Mouse (Mus musculus) MEL (cell line): ENCODE measurements around the gene Rp9. TPM values are rescaled to one million over a fixed set of nuclear protein-coding genes. Genes with fewer than 3 reads are reported as not detected.
A peak's percentile ranks its signal among the peaks of the same experiment; 100 is the strongest.

Experiments
- DNase-seq: peaks from one replicate; pipeline ENCODE4 v3.0.0; 2011; ENCODE audit warnings: low read depth, low spot score
- H3K27ac ChIP-seq: 2 replicates; pipeline ENCODE4 v1.5.1; 2012; ENCODE audit warnings: low read depth, mild to moderate bottlenecking, control low read depth, low read length, moderate library complexity; ENCODE audit not compliant: control insufficient read depth
- H3K27me3 ChIP-seq, 2 experiments: fragments of 150-350 bp in 1 of 2; sonication (generic) in 1 of 2; 2 replicates each; pipeline ENCODE4 v1.6.1; 2012; ENCODE audit warnings: low read length in 2 of 2, mild to moderate bottlenecking in 2 of 2, improper control_type of control experiment in 1 of 2, moderate library complexity in 1 of 2; ENCODE audit not compliant: insufficient read depth in 2 of 2, control insufficient read depth in 1 of 2
- H3K36me3 ChIP-seq, 2 experiments: 2 replicates each; pipeline ENCODE4 v1.6.1; 2012 to 2014; ENCODE audit warnings: low read length in 2 of 2, improper control_type of control experiment in 1 of 2, inconsistent platforms in 1 of 2, mild to moderate bottlenecking in 1 of 2; ENCODE audit not compliant: insufficient read depth in 2 of 2, control insufficient read depth in 1 of 2
- H3K4me1 ChIP-seq, 2 experiments: fragments of 150-350 bp in 1 of 2; sonication (generic) in 1 of 2; 2 replicates each; pipeline ENCODE4 v1.6.1; 2012; ENCODE audit warnings: low read length in 2 of 2, improper control_type of control experiment in 1 of 2, mild to moderate bottlenecking in 1 of 2; ENCODE audit not compliant: insufficient read depth in 2 of 2, control insufficient read depth in 1 of 2
- H3K4me3 ChIP-seq, 2 experiments: fragments of 150-350 bp in 1 of 2; sonication (generic) in 1 of 2; 2 replicates each; pipeline ENCODE4 v1.5.1; 2012; ENCODE audit warnings: low read depth in 2 of 2, low read length in 2 of 2, mild to moderate bottlenecking in 2 of 2, moderate library complexity in 2 of 2, control low read depth in 1 of 2, improper control_type of control experiment in 1 of 2; ENCODE audit not compliant: control insufficient read depth in 1 of 2, insufficient read depth in 1 of 2
- H3K79me2 ChIP-seq: 2 replicates; pipeline ENCODE4 v1.6.1; 2012; ENCODE audit warnings: mild to moderate bottlenecking, low read length, moderate library complexity; ENCODE audit not compliant: control insufficient read depth, poor library complexity, insufficient read depth
- H3K9ac ChIP-seq: 2 replicates; pipeline ENCODE4 v1.6.1; 2012; ENCODE audit warnings: low read depth, mild to moderate bottlenecking, control low read depth, low read length, moderate library complexity; ENCODE audit not compliant: control insufficient read depth, poor library complexity, severe bottlenecking
- H3K9me3 ChIP-seq: fragments of 150-350 bp; sonication (generic); replicated peaks from 2 replicates; pipeline ENCODE4 v1.6.1; 2012; ENCODE audit warnings: mild to moderate bottlenecking, low read length, improper control_type of control experiment, moderate library complexity; ENCODE audit not compliant: insufficient read depth
- BHLHE40 ChIP-seq: IDR thresholded peaks from 2 replicates; pipeline ENCODE4 v1.6.1; 2012; ENCODE audit warnings: low read depth, mild to moderate bottlenecking, inconsistent platforms, low read length, improper control_type of control experiment, borderline replicate concordance
- CHD1 ChIP-seq: IDR thresholded peaks from 2 replicates; pipeline ENCODE4 v1.6.1; 2012; ENCODE audit warnings: low read depth, mild to moderate bottlenecking, inconsistent platforms, low read length, improper control_type of control experiment
- CHD2 ChIP-seq: IDR thresholded peaks from 2 replicates; pipeline ENCODE4 v1.6.1; 2011; ENCODE audit warnings: low read length, improper control_type of control experiment
- CTCF ChIP-seq, 3 experiments: IDR thresholded peaks in 2 of 3; conservative IDR thresholded peaks in 1 of 3; 2 replicates each; pipeline ENCODE4 v1.5.1; 2011 to 2012; ENCODE audit warnings: low read length in 3 of 3, low read depth in 2 of 3, mild to moderate bottlenecking in 2 of 3, improper control_type of control experiment in 1 of 3, inconsistent platforms in 1 of 3, mixed read lengths in 1 of 3, moderate library complexity in 1 of 3; ENCODE audit not compliant: control insufficient read depth in 1 of 3, insufficient read depth in 1 of 3, poor library complexity in 1 of 3, severe bottlenecking in 1 of 3
- E2F4 ChIP-seq: IDR thresholded peaks from 2 replicates; pipeline ENCODE4 v1.6.1; 2011; ENCODE audit warnings: low read depth, low read length, improper control_type of control experiment, borderline replicate concordance
- ELF1 ChIP-seq: IDR thresholded peaks from 2 replicates; pipeline ENCODE4 v1.6.1; 2014; ENCODE audit warnings: low read depth, mild to moderate bottlenecking, inconsistent platforms, low read length, improper control_type of control experiment, moderate library complexity
- EP300 ChIP-seq, 2 experiments: IDR thresholded peaks; 2 replicates each; pipeline ENCODE4 v1.6.1; 2011; ENCODE audit warnings: improper control_type of control experiment in 2 of 2, low read length in 2 of 2, low read depth in 1 of 2, mild to moderate bottlenecking in 1 of 2
- ETS1 ChIP-seq: IDR thresholded peaks from 2 replicates; pipeline ENCODE4 v1.6.1; 2012; ENCODE audit warnings: low read depth, mild to moderate bottlenecking, inconsistent platforms, low read length, improper control_type of control experiment, moderate library complexity
- GABPA ChIP-seq: IDR thresholded peaks from 2 replicates; pipeline ENCODE4 v1.6.1; 2012; ENCODE audit warnings: low read depth, mild to moderate bottlenecking, inconsistent platforms, low read length, improper control_type of control experiment, moderate library complexity
- GATA1 ChIP-seq: IDR thresholded peaks from 2 replicates; pipeline ENCODE4 v1.6.1; 2011; ENCODE audit warnings: low read depth, low read length, improper control_type of control experiment
- HCFC1 ChIP-seq: IDR thresholded peaks from 2 replicates; pipeline ENCODE4 v1.6.1; 2012; ENCODE audit warnings: low read depth, mild to moderate bottlenecking, inconsistent platforms, low read length, improper control_type of control experiment, moderate library complexity
- JUND ChIP-seq: IDR thresholded peaks from 2 replicates; pipeline ENCODE4 v1.6.1; 2011; ENCODE audit warnings: low read depth, mild to moderate bottlenecking, improper control_type of control experiment, low read length
- KAT2A ChIP-seq: conservative IDR thresholded peaks from 2 replicates; pipeline ENCODE4 v1.6.1; 2012; ENCODE audit warnings: low read depth, low read length, improper control_type of control experiment, inconsistent platforms
- MAFK ChIP-seq: IDR thresholded peaks from 2 replicates; pipeline ENCODE4 v1.6.1; 2011; ENCODE audit warnings: low read depth, mild to moderate bottlenecking, low read length, improper control_type of control experiment, borderline replicate concordance
- MAX ChIP-seq: IDR thresholded peaks from 2 replicates; pipeline ENCODE4 v1.6.1; 2011; ENCODE audit warnings: low read length, improper control_type of control experiment
- MEF2A ChIP-seq: IDR thresholded peaks from 2 replicates; pipeline ENCODE4 v1.6.1; 2014; ENCODE audit warnings: low read depth, mild to moderate bottlenecking, inconsistent platforms, low read length, improper control_type of control experiment; ENCODE audit not compliant: poor library complexity, insufficient replicate concordance, severe bottlenecking; ENCODE audit errors: extremely low read depth
- MXI1 ChIP-seq: IDR thresholded peaks from 2 replicates; pipeline ENCODE4 v1.6.1; 2011; ENCODE audit warnings: mild to moderate bottlenecking, low read depth, low read length, improper control_type of control experiment
- MYC ChIP-seq: IDR thresholded peaks from 2 replicates; pipeline ENCODE4 v1.6.1; 2011; ENCODE audit warnings: low read depth, mild to moderate bottlenecking, low read length, improper control_type of control experiment, moderate library complexity
- NELFE ChIP-seq: IDR thresholded peaks from 2 replicates; pipeline ENCODE4 v1.6.1; 2011; ENCODE audit warnings: low read depth, low read length, improper control_type of control experiment
- NRF1 ChIP-seq: IDR thresholded peaks from 2 replicates; pipeline ENCODE4 v1.6.1; 2014; ENCODE audit warnings: low read depth, mild to moderate bottlenecking, inconsistent platforms, low read length, improper control_type of control experiment, moderate library complexity; ENCODE audit not compliant: poor library complexity, insufficient read depth, severe bottlenecking
- POLR2A ChIP-seq, 2 experiments: IDR thresholded peaks; 2 replicates each; pipeline ENCODE4 v1.6.1; 2011 to 2012; ENCODE audit warnings: low read length in 2 of 2, mild to moderate bottlenecking in 2 of 2, control low read depth in 1 of 2, improper control_type of control experiment in 1 of 2, low read depth in 1 of 2, moderate library complexity in 1 of 2; ENCODE audit not compliant: control insufficient read depth in 1 of 2, insufficient read depth in 1 of 2, poor library complexity in 1 of 2
- POLR2AphosphoS2 ChIP-seq: IDR thresholded peaks from 2 replicates; pipeline ENCODE4 v1.6.1; 2011; ENCODE audit warnings: low read length, improper control_type of control experiment
- POLR2AphosphoS5 ChIP-seq: IDR thresholded peaks from 2 replicates; pipeline ENCODE4 v1.6.1; 2012; ENCODE audit warnings: low read depth, borderline replicate concordance, mild to moderate bottlenecking, inconsistent platforms, low read length, moderate library complexity, mixed read lengths
- RAD21 ChIP-seq: IDR thresholded peaks from 2 replicates; pipeline ENCODE4 v1.6.1; 2011; ENCODE audit warnings: mild to moderate bottlenecking, low read depth, low read length, improper control_type of control experiment
- RCOR1 ChIP-seq: IDR thresholded peaks from 2 replicates; pipeline ENCODE4 v1.6.1; 2012; ENCODE audit warnings: low read depth, mild to moderate bottlenecking, inconsistent platforms, low read length, improper control_type of control experiment
- SIN3A ChIP-seq: IDR thresholded peaks from 2 replicates; pipeline ENCODE4 v1.6.1; 2012; ENCODE audit warnings: low read length, improper control_type of control experiment, inconsistent platforms
- SMC3 ChIP-seq: IDR thresholded peaks from 2 replicates; pipeline ENCODE4 v1.6.1; 2011; ENCODE audit warnings: low read depth, low read length, improper control_type of control experiment
- TAL1 ChIP-seq: IDR thresholded peaks from 2 replicates; pipeline ENCODE4 v1.6.1; 2012; ENCODE audit warnings: mild to moderate bottlenecking, inconsistent platforms, low read length, moderate library complexity, mixed read lengths
- TBP ChIP-seq: IDR thresholded peaks from 2 replicates; pipeline ENCODE4 v1.8.0; 2011; ENCODE audit warnings: low read depth, low read length, improper control_type of control experiment
- TCF12 ChIP-seq: IDR thresholded peaks from 2 replicates; pipeline ENCODE4 v1.6.1; 2014; ENCODE audit warnings: low read depth, mild to moderate bottlenecking, inconsistent platforms, low read length, improper control_type of control experiment, moderate library complexity
- UBTF ChIP-seq: IDR thresholded peaks from 2 replicates; pipeline ENCODE4 v1.6.1; 2012; ENCODE audit warnings: low read depth, mild to moderate bottlenecking, inconsistent platforms, low read length, improper control_type of control experiment, moderate library complexity, borderline replicate concordance; ENCODE audit not compliant: insufficient read depth
- USF1 ChIP-seq: IDR thresholded peaks from 2 replicates; pipeline ENCODE4 v1.6.1; 2014; ENCODE audit warnings: low read depth, mild to moderate bottlenecking, inconsistent platforms, low read length, improper control_type of control experiment, moderate library complexity
- USF2 ChIP-seq, 2 experiments: IDR thresholded peaks; 2 replicates each; pipeline ENCODE4 v1.6.1; 2011 to 2012; ENCODE audit warnings: improper control_type of control experiment in 2 of 2, low read length in 2 of 2, borderline replicate concordance in 1 of 2, inconsistent platforms in 1 of 2, low read depth in 1 of 2, mild to moderate bottlenecking in 1 of 2; ENCODE audit not compliant: insufficient read depth in 1 of 2
- ZC3H11A ChIP-seq: IDR thresholded peaks from 2 replicates; pipeline ENCODE4 v1.6.1; 2012; ENCODE audit warnings: low read depth, mild to moderate bottlenecking, inconsistent platforms, low read length, improper control_type of control experiment
- ZKSCAN1 ChIP-seq: IDR thresholded peaks from 2 replicates; pipeline ENCODE4 v1.6.1; 2012; ENCODE audit warnings: low read depth, mild to moderate bottlenecking, inconsistent platforms, low read length, improper control_type of control experiment, moderate library complexity
- ZMIZ1 ChIP-seq: IDR thresholded peaks from 2 replicates; pipeline ENCODE4 v1.6.1; 2012; ENCODE audit warnings: low read depth, mild to moderate bottlenecking, inconsistent platforms, low read length, improper control_type of control experiment, moderate library complexity
- ZNF384 ChIP-seq: IDR thresholded peaks from 2 replicates; pipeline ENCODE4 v1.6.1; 2012; ENCODE audit warnings: low read depth, mild to moderate bottlenecking, inconsistent platforms, low read length, improper control_type of control experiment
- polyA plus RNA-seq, 2 experiments: library from polyadenylated mRNA; stranded (reverse) in 1 of 2; unstranded in 1 of 2; fragments of >175 nt in 1 of 2; fragments of >200 nt in 1 of 2; gene quantifications; 2 replicates each; pipeline versions ENCODE4 v1.2.1 to v1.2.4; 2012; ENCODE audit warnings: low replicate concordance in 2 of 2, low read depth in 1 of 2; ENCODE audit not compliant: insufficient read length in 2 of 2, insufficient read depth in 1 of 2, missing spikeins in 1 of 2
- total RNA-seq: library from RNA; depleted of rRNA; stranded (reverse); fragments of 300-350 nt; gene quantifications from 2 replicates; pipeline ENCODE4 v1.2.3, GENCODE M21; 2012

Gene Rp9
- total and polyA plus RNA-seq, 3 experiments, result 225 to 417 (median 405) TPM

- Histone ChIP-seq H3K27me3 (no peaks in the 10 kb centered on the region), H3K27ac (peak overlapping the region; percentile 74), H3K79me2 (no peaks in the 10 kb centered on the region), H3K4me3 (no peak overlapping the region), H3K9ac (no peak overlapping the region), H3K4me1 (peaks cover 21 to 25% of the 10 kb centered on the region in 2 experiments), H3K36me3 (peaks cover 26 to 82% of the 10 kb centered on the region in 2 experiments), H3K9me3 (no peaks in the 10 kb centered on the region)
- DNase-seq, result peak; percentile 100
- TF ChIP-seq SIN3A (peak; percentile 98), GATA1 (peak; percentile 98), ZNF384 (peak; percentile 70), EP300 (IDR thresholded peaks at IDR 0.05; ENCODE audit: low read depth in 1 of 2, low read length in 2 of 2) (peak; percentile 99), MAX (peak; percentile 86), NELFE (0 out of 2 replicates have a peak, but pooled peaks have one; percentile 13), GABPA (no peak), ZMIZ1 (peak; percentile 77; the same call in 1 of the 2 replicates), TBP (peak; percentile 89), MAFK (peak; percentile 54; the same call in 1 of the 2 replicates), ELF1 (peak; percentile 64; the same call in 1 of the 2 replicates), UBTF (no peak), ZKSCAN1 (no peak), HCFC1 (peak; percentile 73), POLR2AphosphoS2 (peak; percentile 85), TCF12 (peak; percentile 100), RAD21 (no peak), E2F4 (no peak), CHD1 (no peak), NRF1 (no peak), USF1 (no peak), POLR2AphosphoS5 (0 out of 2 replicates have a peak, but pooled peaks have one; percentile 38), MYC (peak; percentile 86; the same call in 1 of the 2 replicates), CHD2 (peak; percentile 24; the same call in 1 of the 2 replicates), USF2 (IDR thresholded peaks at IDR 0.05; ENCODE audit: borderline replicate concordance in 1 of 2, insufficient read depth in 1 of 2, low read depth in 1 of 2, low read length in 2 of 2) (no peak), RCOR1 (peak; percentile 97), ZC3H11A (no peak), KAT2A (peak; percentile 58), ETS1 (peak; percentile 100), TAL1 (peak; percentile 99), MXI1 (peak; percentile 89), CTCF (IDR thresholded peaks at IDR 0.05 in 2 of 3, conservative IDR thresholded peaks at IDR 0.05 in 1 of 3; ENCODE audit: control insufficient read depth in 1 of 3, insufficient read depth in 1 of 3, low read depth in 2 of 3, low read length in 3 of 3, poor library complexity in 1 of 3, severe bottlenecking in 1 of 3) (no peak), MEF2A (peak; percentile 68; the same call in 1 of the 2 replicates), SMC3 (no peak), BHLHE40 (peak; percentile 75), POLR2A (IDR thresholded peaks at IDR 0.05; ENCODE audit: control insufficient read depth in 1 of 2, insufficient read depth in 1 of 2, low read depth in 1 of 2, low read length in 2 of 2, poor library complexity in 1 of 2) (peak in 1 of 2 experiments; percentile 53; a peak in 1 of 4 replicates), JUND (peak; percentile 60; the same call in 1 of the 2 replicates)
Measured at GRCm38 (mm10) chr9:22453501-22453924, 16.0 kb downstream of the Rp9 start.
